Mouse (Mus musculus) kidney, adult 2 months (tissue): ENCODE data around the gene Gcnt3. TPM values are rescaled to one million over a fixed set of nuclear protein-coding genes. Genes with fewer than 3 reads are reported as not detected.

Experiments used
- DNase-seq: peaks from one replicate; pipeline ENCODE4 v3.0.0; 2021
- H3K27ac ChIP-seq: fragments of 200-500 bp; 2 replicates; pipeline ENCODE4 v1.5.1; 2012; ENCODE audit warnings: low read depth, low read length, control low read depth, inconsistent platforms; ENCODE audit not compliant: insufficient read depth
- H3K27me3 ChIP-seq: fragments of 200-500 bp; replicated peaks from 2 replicates; pipeline ENCODE4 v1.6.1; 2012; ENCODE audit warnings: mild to moderate bottlenecking, moderate library complexity, low read length, inconsistent platforms; ENCODE audit not compliant: control insufficient read depth, insufficient read depth
- H3K36me3 ChIP-seq: fragments of 200-500 bp; 2 replicates; pipeline ENCODE4 v1.6.1; 2012; ENCODE audit warnings: mild to moderate bottlenecking, moderate library complexity, low read length, inconsistent platforms; ENCODE audit not compliant: control insufficient read depth, insufficient read depth
- H3K4me1 ChIP-seq: fragments of 200-500 bp; 2 replicates; pipeline ENCODE4 v1.6.1; 2011; ENCODE audit warnings: low read length; ENCODE audit not compliant: control insufficient read depth, insufficient read depth
- H3K4me3 ChIP-seq: fragments of 200-500 bp; 2 replicates; pipeline ENCODE4 v1.5.1; 2011; ENCODE audit warnings: mild to moderate bottlenecking, low read depth, low read length, control low read depth; ENCODE audit not compliant: insufficient read depth
- CTCF ChIP-seq: fragments of 200-500 bp; conservative IDR thresholded peaks from 2 replicates; pipeline ENCODE4 v1.5.1; 2011; ENCODE audit warnings: low read depth, mild to moderate bottlenecking, control low read depth, low read length, moderate library complexity, mixed read lengths; ENCODE audit not compliant: insufficient read depth, insufficient read length
- POLR2A ChIP-seq: fragments of 200-500 bp; IDR thresholded peaks from one replicate; pipeline ENCODE4 v1.6.1; 2011; ENCODE audit warnings: low read depth, low read length, control low read depth
- WGBS: fragments of 180-500 bp; shearing (Covaris S2); methylation state at CpG from one replicate; pipeline ENCODE4 v1.1.7; 2018; 5-methylcytosine and 5-hydroxymethylcytosine counted together
- polyA plus RNA-seq: library from polyadenylated mRNA; depleted of rRNA; stranded (reverse); fragments of >200 nt; gene quantifications from 2 replicates; pipeline ENCODE4 v1.2.3, GENCODE M21; 2012

Gene Gcnt3
- polyA plus RNA-seq, 1 experiment, result 0.30 TPM

GRCm38 (mm10) chr9:70053411-70053810 lies 15.5 kb upstream of the Gcnt3 start:
- Histone ChIP-seq H3K27ac (no peak overlapping the region), H3K4me1 (no peaks in the 10 kb centered on the region), H3K27me3 (no peaks in the 10 kb centered on the region), H3K4me3 (no peak overlapping the region), H3K36me3 (no peaks in the 10 kb centered on the region)
- WGBS, result 32% methylated on average over 3 of the region's 3 CpGs
- DNase-seq, result no peak
- TF ChIP-seq POLR2A (no peak), CTCF (no peak)

DNA sequence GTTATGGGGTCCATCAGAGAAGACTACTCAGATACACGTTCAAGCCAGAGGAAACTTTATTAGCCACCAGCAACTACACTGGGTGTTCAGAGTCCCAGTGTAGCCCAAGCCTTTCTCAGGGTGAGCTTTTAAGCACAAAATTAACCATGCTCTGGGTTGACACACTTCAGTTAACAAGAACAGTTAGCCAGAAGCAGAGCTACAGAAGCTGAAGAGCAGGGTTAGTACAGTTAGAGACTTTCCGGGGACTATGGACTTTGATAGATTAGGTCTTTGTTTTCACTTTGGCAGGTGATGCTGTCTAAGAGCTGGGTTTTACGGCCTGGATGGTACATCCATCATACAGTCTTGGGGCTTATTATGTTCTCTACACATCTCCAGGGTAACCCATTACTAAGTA lies 14.8 kb upstream of the Gcnt3 start:
- TF ChIP-seq POLR2A (no peak), CTCF (no peak)
- 37% methylated on average over 3 of the region's 3 CpGs for WGBS
- DNase-seq, result peak; percentile 65
- no peaks in the 10 kb centered on the region for H3K27me3 ChIP-seq
- no peak overlapping the region for H3K27ac ChIP-seq
- H3K4me1 ChIP-seq, result no peaks in the 10 kb centered on the region
- H3K4me3 ChIP-seq, result no peak overlapping the region
- H3K36me3 ChIP-seq, result no peaks in the 10 kb centered on the region

DNA sequence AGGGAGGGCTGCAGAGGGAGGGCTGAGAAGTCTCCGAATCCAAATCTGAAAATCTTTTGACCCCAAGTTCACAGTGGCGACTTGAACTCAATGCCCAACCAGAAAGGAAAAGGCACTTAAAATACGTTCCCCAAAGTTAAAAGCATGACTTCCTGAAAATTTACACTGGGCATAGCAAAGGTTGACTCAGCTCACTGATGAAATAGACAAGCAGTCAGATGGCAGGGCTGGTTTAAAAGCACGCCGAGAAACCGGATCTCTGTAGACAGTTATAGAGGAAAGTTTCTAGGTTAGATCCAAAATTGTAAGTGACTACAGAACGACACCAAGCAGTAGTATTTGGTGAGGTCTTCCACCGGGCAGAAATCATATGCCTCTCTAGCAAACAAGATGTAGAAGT lies 12.0 kb upstream of the Gcnt3 start:
- 21% methylated on average over 8 of the region's 8 CpGs for WGBS
- Histone ChIP-seq H3K36me3 (no peaks in the 10 kb centered on the region), H3K27ac (no peak overlapping the region), H3K4me1 (no peaks in the 10 kb centered on the region), H3K27me3 (no peaks in the 10 kb centered on the region), H3K4me3 (no peak overlapping the region)
- DNase-seq, result peak; percentile 5
- no peak for TF ChIP-seq CTCF
- no peak for TF ChIP-seq POLR2A

- Histone ChIP-seq H3K27ac (no peak overlapping the region), H3K4me1 (no peaks in the 10 kb centered on the region), H3K36me3 (no peaks in the 10 kb centered on the region), H3K4me3 (no peak overlapping the region), H3K27me3 (no peaks in the 10 kb centered on the region)
- 55% methylated on average over 3 of the region's 3 CpGs for WGBS
- no peak for TF ChIP-seq POLR2A
- no peak for TF ChIP-seq CTCF
- DNase-seq, result no peak
Measured at GRCm38 (mm10) chr9:70049416-70049783, 11.5 kb upstream of the Gcnt3 start.

GRCm38 (mm10) chr9:70048751-70049415 lies 11.0 kb upstream of the Gcnt3 start:
- H3K4me1 ChIP-seq, result no peaks in the 10 kb centered on the region
- TF ChIP-seq POLR2A, result no peak
- TF ChIP-seq CTCF, result no peak
- H3K36me3 ChIP-seq, result no peaks in the 10 kb centered on the region
- 68% methylated on average over 6 of the region's 6 CpGs for WGBS
- DNase-seq, result peak; percentile 44
- H3K27ac ChIP-seq, result no peak overlapping the region
- H3K27me3 ChIP-seq, result no peaks in the 10 kb centered on the region
- H3K4me3 ChIP-seq, result no peak overlapping the region

- Histone ChIP-seq H3K4me1 (no peaks in the 10 kb centered on the region), H3K27me3 (no peaks in the 10 kb centered on the region), H3K4me3 (no peak overlapping the region), H3K36me3 (no peaks in the 10 kb centered on the region), H3K27ac (no peak overlapping the region)
- TF ChIP-seq POLR2A, result no peak
- no peak for TF ChIP-seq CTCF
- no peak for DNase-seq
- 65% methylated on average over 5 of the region's 5 CpGs for WGBS
Measured at GRCm38 (mm10) chr9:70048280-70048679, 10.4 kb upstream of the Gcnt3 start.

- H3K27me3 ChIP-seq, result no peaks in the 10 kb centered on the region
- no peaks in the 10 kb centered on the region for H3K4me1 ChIP-seq
- no peaks in the 10 kb centered on the region for H3K36me3 ChIP-seq
- no peak overlapping the region for H3K4me3 ChIP-seq
- no peak for DNase-seq
- no peak for TF ChIP-seq POLR2A
- TF ChIP-seq CTCF, result no peak
- no peak overlapping the region for H3K27ac ChIP-seq
- WGBS, result 49% methylated on average over 3 of the region's 3 CpGs
Measured at GRCm38 (mm10) chr9:70047839-70048238, 10.0 kb upstream of the Gcnt3 start.
